Mouse (Mus musculus) myocyte (in vitro differentiated cells): ENCODE data around the gene 5430427O19Rik. TPM values are rescaled to one million over a fixed set of nuclear protein-coding genes. Genes with fewer than 3 reads are reported as not detected.

Experiments used
- H3K27me3 ChIP-seq: one replicate; pipeline ENCODE4 v1.6.1; 2011; ENCODE audit not compliant: control insufficient read depth, insufficient read depth, insufficient read length
- H3K36me3 ChIP-seq: one replicate; pipeline ENCODE4 v1.6.1; 2011; ENCODE audit not compliant: control insufficient read depth, insufficient read depth
- H3K4me2 ChIP-seq: one replicate; pipeline ENCODE4 v1.6.1; 2011; ENCODE audit warnings: low read depth, control low read depth
- H3K4me3 ChIP-seq: one replicate; pipeline ENCODE4 v1.5.1; 2011; ENCODE audit warnings: mild to moderate bottlenecking, control low read depth, moderate library complexity
- H3K79me2 ChIP-seq: one replicate; pipeline ENCODE4 v1.6.1; 2011; ENCODE audit not compliant: control insufficient read depth, insufficient read depth
- H3ac ChIP-seq: one replicate; pipeline ENCODE4 v1.6.1; 2011; ENCODE audit not compliant: control insufficient read depth, insufficient read length
- CEBPB ChIP-seq: IDR thresholded peaks from 2 replicates; pipeline ENCODE4 v1.6.1; 2011; ENCODE audit warnings: mild to moderate bottlenecking, moderate library complexity; ENCODE audit not compliant: poor library complexity, insufficient read depth, severe bottlenecking
- E2F4 ChIP-seq: IDR thresholded peaks from one replicate; pipeline ENCODE4 v1.6.1; 2011; ENCODE audit warnings: mild to moderate bottlenecking, control low read depth, moderate library complexity; ENCODE audit not compliant: insufficient read depth
- MAX ChIP-seq: IDR thresholded peaks from one replicate; pipeline ENCODE4 v1.6.1; 2011; ENCODE audit warnings: low read depth, mild to moderate bottlenecking, control low read depth
- MYOD1 ChIP-seq, 3 experiments: IDR thresholded peaks; one replicate each; pipeline ENCODE4 v1.6.1; 2011; ENCODE audit warnings: control low read depth in 2 of 3, low read depth in 2 of 3, mild to moderate bottlenecking in 2 of 3, moderate library complexity in 1 of 3; ENCODE audit not compliant: insufficient read length in 2 of 3, control insufficient read depth in 1 of 3
- MYOG ChIP-seq, 3 experiments: IDR thresholded peaks; one replicate each; pipeline ENCODE4 v1.6.1; 2011; ENCODE audit warnings: control low read depth in 2 of 3, low read depth in 2 of 3, mild to moderate bottlenecking in 2 of 3; ENCODE audit not compliant: insufficient read length in 2 of 3, control insufficient read depth in 1 of 3, insufficient read depth in 1 of 3
- POLR2A ChIP-seq: IDR thresholded peaks from one replicate; pipeline ENCODE4 v1.6.1; 2011; ENCODE audit warnings: low read depth, mild to moderate bottlenecking, control low read depth, moderate library complexity; ENCODE audit not compliant: insufficient read length
- POLR2AphosphoS2 ChIP-seq: IDR thresholded peaks from one replicate; pipeline ENCODE4 v1.6.1; 2011; ENCODE audit warnings: low read depth, control low read depth; ENCODE audit not compliant: insufficient read length
- REST ChIP-seq: IDR thresholded peaks from one replicate; pipeline ENCODE4 v1.6.1; 2011; ENCODE audit warnings: mild to moderate bottlenecking, control low read depth, moderate library complexity; ENCODE audit not compliant: insufficient read depth, insufficient read length
- SRF ChIP-seq: IDR thresholded peaks from one replicate; pipeline ENCODE4 v1.6.1; 2011; ENCODE audit warnings: low read depth; ENCODE audit not compliant: control insufficient read depth, insufficient read length
- TCF12 ChIP-seq: IDR thresholded peaks from one replicate; pipeline ENCODE4 v1.6.1; 2011; ENCODE audit warnings: mild to moderate bottlenecking, control low read depth; ENCODE audit not compliant: poor library complexity, insufficient read depth, severe bottlenecking
- TCF3 ChIP-seq: IDR thresholded peaks from one replicate; pipeline ENCODE4 v1.6.1; 2011; ENCODE audit warnings: low read depth, control low read depth; ENCODE audit not compliant: insufficient read length
- USF1 ChIP-seq: IDR thresholded peaks from one replicate; pipeline ENCODE4 v1.6.1; 2011; ENCODE audit warnings: low read depth, mild to moderate bottlenecking, control low read depth, moderate library complexity
- polyA plus RNA-seq: library from polyadenylated mRNA; unstranded; fragments of >200 nt; fragmentation: generic; extraction: Trizol; gene quantifications from one replicate; pipeline ENCODE4 v1.2.1, GENCODE M21; 2012; ENCODE audit warnings: missing spikeins

The 5430427O19Rik gene
- polyA plus RNA-seq: 0.01 TPM

GRCm38 (mm10) chrX:85869914-85870483 lies at the start of gene 5430427O19Rik:
Gene 5430427O19Rik, plus strand, starts transcription at chrX:85870354.
- Histone ChIP-seq H3K79me2 (no peaks in the 10 kb centered on the region), H3K4me3 (no peak within 1 kb of the TSS), H3K36me3 (no peaks in the 10 kb centered on the region), H3K27me3 (no peaks in the 10 kb centered on the region), H3ac (no peak within 1 kb of the TSS), H3K4me2 (no peak within 1 kb of the TSS)
- no peak for TF ChIP-seq POLR2A
- TF ChIP-seq TCF3: no peak
- no peak for TF ChIP-seq USF1
- TF ChIP-seq CEBPB: no peak
- no peak for TF ChIP-seq MYOD1 (IDR thresholded peaks at IDR 0.05; ENCODE audit: control insufficient read depth in 1 of 3, insufficient read length in 2 of 3, low read depth in 2 of 3)
- no peak for TF ChIP-seq MYOG (IDR thresholded peaks at IDR 0.05; ENCODE audit: control insufficient read depth in 1 of 3, insufficient read depth in 1 of 3, insufficient read length in 2 of 3, low read depth in 2 of 3)
- no peak for TF ChIP-seq MAX
- no peak for TF ChIP-seq REST
- no peak for TF ChIP-seq POLR2AphosphoS2
- no peak for TF ChIP-seq E2F4

GRCm38 (mm10) chrX:85827719-85828453 lies 42.3 kb upstream of the 5430427O19Rik start:
- TF ChIP-seq REST (no peak), MYOG (IDR thresholded peaks at IDR 0.05; ENCODE audit: control insufficient read depth in 1 of 3, insufficient read depth in 1 of 3, insufficient read length in 2 of 3, low read depth in 2 of 3) (no peak), TCF3 (no peak), MAX (no peak), CEBPB (no peak), POLR2A (no peak), USF1 (no peak), POLR2AphosphoS2 (no peak), MYOD1 (IDR thresholded peaks at IDR 0.05; ENCODE audit: control insufficient read depth in 1 of 3, insufficient read length in 2 of 3, low read depth in 2 of 3) (no peak), SRF (no peak), TCF12 (no peak)
- Histone ChIP-seq H3K79me2 (no peaks in the 10 kb centered on the region), H3K36me3 (no peaks in the 10 kb centered on the region), H3K4me3 (no peak overlapping the region), H3K4me2 (no peak overlapping the region), H3ac (no peak overlapping the region), H3K27me3 (no peaks in the 10 kb centered on the region)

GRCm38 (mm10) chrX:85829000-85829399 lies 41.2 kb upstream of the 5430427O19Rik start:
- Histone ChIP-seq H3K4me2 (no peak overlapping the region), H3ac (no peak overlapping the region), H3K36me3 (no peaks in the 10 kb centered on the region), H3K27me3 (no peaks in the 10 kb centered on the region), H3K4me3 (no peak overlapping the region), H3K79me2 (no peaks in the 10 kb centered on the region)
- no peak for TF ChIP-seq CEBPB

- no peak for TF ChIP-seq REST
- no peak for TF ChIP-seq MYOD1 (IDR thresholded peaks at IDR 0.05; ENCODE audit: control insufficient read depth in 1 of 3, insufficient read length in 2 of 3, low read depth in 2 of 3)
- TF ChIP-seq SRF: no peak
- TF ChIP-seq MAX: no peak
- TF ChIP-seq TCF3: no peak
- no peak for TF ChIP-seq MYOG (IDR thresholded peaks at IDR 0.05; ENCODE audit: control insufficient read depth in 1 of 3, insufficient read depth in 1 of 3, insufficient read length in 2 of 3, low read depth in 2 of 3)
- Histone ChIP-seq H3K4me3 (no peak overlapping the region), H3ac (no peak overlapping the region), H3K79me2 (no peaks in the 10 kb centered on the region), H3K27me3 (no peaks in the 10 kb centered on the region), H3K36me3 (no peaks in the 10 kb centered on the region), H3K4me2 (no peak overlapping the region)
These were observed 31.0 kb upstream of the 5430427O19Rik start for GRCm38 (mm10) chrX:85839174-85839573.

- H3K79me2 ChIP-seq: no peaks in the 10 kb centered on the region
- H3K4me3 ChIP-seq: no peak overlapping the region
- no peak overlapping the region for H3ac ChIP-seq
- H3K36me3 ChIP-seq: no peaks in the 10 kb centered on the region
- no peaks in the 10 kb centered on the region for H3K27me3 ChIP-seq
- no peak for TF ChIP-seq MYOD1 (IDR thresholded peaks at IDR 0.05; ENCODE audit: control insufficient read depth in 1 of 3, insufficient read length in 2 of 3, low read depth in 2 of 3)
- TF ChIP-seq POLR2A: no peak
- no peak for TF ChIP-seq POLR2AphosphoS2
- no peak for TF ChIP-seq SRF
- TF ChIP-seq MAX: no peak
- TF ChIP-seq TCF12: no peak
- no peak for TF ChIP-seq E2F4
- no peak for TF ChIP-seq MYOG (IDR thresholded peaks at IDR 0.05; ENCODE audit: control insufficient read depth in 1 of 3, insufficient read depth in 1 of 3, insufficient read length in 2 of 3, low read depth in 2 of 3)
- TF ChIP-seq USF1: no peak
- TF ChIP-seq TCF3: no peak
- TF ChIP-seq REST: no peak
- no peak for TF ChIP-seq CEBPB
- H3K4me2 ChIP-seq: no peak overlapping the region
These were observed 14.2 kb upstream of the 5430427O19Rik start for GRCm38 (mm10) chrX:85855938-85856337.
